Mouse (Mus musculus): ENCODE results near the gene Cherp.

Cherp gene

DNA sequence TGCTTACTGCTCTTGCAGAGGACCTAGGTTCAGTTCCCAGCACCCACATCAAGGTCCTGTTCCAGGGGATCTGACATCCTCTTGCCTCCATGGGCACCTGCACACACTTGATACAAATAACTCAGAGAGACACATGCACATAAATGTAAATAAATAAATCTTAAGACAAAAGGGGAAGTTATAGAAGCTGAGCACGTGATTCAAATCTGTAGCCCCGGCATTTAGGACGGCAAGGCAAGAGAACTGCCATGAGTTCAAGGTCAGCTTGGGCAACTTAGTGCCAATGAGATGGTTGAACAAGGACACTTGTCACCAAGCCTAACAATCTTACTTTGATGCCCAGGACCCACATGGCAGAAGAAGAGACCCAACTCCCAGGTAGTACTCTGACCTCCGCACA is 57.0 kb downstream of the Cherp start:
- no peak for DNase-seq (ENCODE audit: low read depth, low spot score)

GRCm38 (mm10) chr8:72415252-72415651 is 59.8 kb downstream of the Cherp start:
- no peak for DNase-seq (ENCODE audit: low read depth, low spot score)

- DNase-seq (ENCODE audit: low read depth, low spot score), result peak; percentile 24
Observed at GRCm38 (mm10) chr8:72413839-72414238, 61.2 kb downstream of the Cherp start.
